Mouse (Mus musculus) lung, adult 2 months (tissue): ENCODE measurements around the gene Syt15. TPM values are rescaled to one million over a fixed set of nuclear protein-coding genes. Genes with fewer than 3 reads are reported as not detected.
A peak's percentile ranks its signal among the peaks of the same experiment; 100 is the strongest.

Experiments
- DNase-seq: peaks from one replicate; pipeline ENCODE4 v3.0.0; 2022
- H3K4me1 ChIP-seq: fragments of 200-500 bp; 2 replicates; pipeline ENCODE4 v1.6.1; 2011; ENCODE audit warnings: low read length; ENCODE audit not compliant: control insufficient read depth, insufficient read depth
- H3K4me3 ChIP-seq: fragments of 200-500 bp; replicated peaks from 2 replicates; pipeline ENCODE3; 2011; ENCODE audit warnings: low read depth, mild to moderate bottlenecking, control low read depth, low read length; ENCODE audit errors: extremely low read depth
- CTCF ChIP-seq: fragments of 200-500 bp; IDR thresholded peaks from 2 replicates; pipeline ENCODE4 v1.5.1; 2011; ENCODE audit warnings: mild to moderate bottlenecking, low read length, control low read depth; ENCODE audit not compliant: insufficient read depth
- POLR2A ChIP-seq: fragments of 200-500 bp; IDR thresholded peaks from 2 replicates; pipeline ENCODE4 v1.6.1; 2011; ENCODE audit warnings: low read depth, mild to moderate bottlenecking, control low read depth, low read length, borderline replicate concordance; ENCODE audit errors: extremely low read depth
- WGBS: fragments of 180-500 bp; shearing (Covaris S2); methylation state at CpG from one replicate; pipeline ENCODE4 v1.1.7; 2018; 5-methylcytosine and 5-hydroxymethylcytosine counted together
- polyA plus RNA-seq: library from polyadenylated mRNA; depleted of rRNA; stranded (reverse); fragments of >200 nt; gene quantifications from 2 replicates; pipeline ENCODE4 v1.2.3, GENCODE M21; 2012

Syt15 gene
- polyA plus RNA-seq, 1 experiment: 10.3 TPM

DNA sequence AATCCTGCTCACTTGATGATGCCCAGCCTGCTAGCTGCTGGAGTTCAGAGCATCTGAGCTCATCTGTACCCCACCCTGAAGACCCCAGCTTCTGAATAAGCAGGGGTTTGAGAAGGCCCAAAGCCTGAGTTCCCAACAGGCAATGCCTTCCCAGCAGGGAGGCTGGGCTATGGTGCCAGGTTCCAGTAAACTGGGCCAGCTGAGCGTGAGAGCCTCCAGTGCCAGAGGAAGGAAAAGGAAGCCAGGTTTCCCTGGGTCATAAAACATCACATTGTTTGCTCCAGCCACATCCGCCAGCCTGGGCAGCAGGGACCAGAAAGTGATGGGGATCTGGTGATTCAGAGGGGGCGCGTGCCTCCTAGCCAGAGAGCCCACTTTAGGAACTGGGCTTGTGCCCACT lies 7.2 kb downstream of the Syt15 start:
- TF ChIP-seq CTCF (no peak), POLR2A (no peak)
- Histone ChIP-seq H3K4me1 (peaks cover 13% of the 10 kb centered on the region; the same call in 1 of the 2 replicates), H3K4me3 (no peak overlapping the region)
- WGBS: 53% methylated on average over 4 of the region's 4 CpGs
- DNase-seq: no peak

DNA sequence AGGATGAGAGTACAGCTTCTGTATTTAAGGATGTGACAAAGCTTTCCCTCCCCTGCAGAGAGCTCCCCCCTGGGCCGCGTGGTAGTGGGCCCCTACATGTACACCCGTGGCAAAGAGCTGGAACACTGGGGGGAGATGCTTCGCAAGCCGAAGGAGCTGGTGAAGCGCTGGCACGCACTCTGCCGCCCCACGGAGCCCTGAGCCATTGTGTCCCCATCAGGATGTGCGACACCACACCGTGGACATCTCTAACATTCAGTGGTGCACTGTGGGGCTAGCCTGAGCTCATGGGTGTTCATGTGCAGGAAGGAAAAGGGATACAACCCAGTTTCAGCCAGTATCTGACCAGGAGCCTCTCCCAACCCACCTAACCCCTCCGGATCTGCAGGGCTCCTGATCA lies 8.6 kb downstream of the Syt15 start:
- TF ChIP-seq CTCF (no peak), POLR2A (no peak)
- 81% methylated on average over 12 of the region's 12 CpGs for WGBS
- Histone ChIP-seq H3K4me3 (no peak overlapping the region), H3K4me1 (peaks cover 9% of the 10 kb centered on the region; the same call in 1 of the 2 replicates)
- DNase-seq: no peak

DNA sequence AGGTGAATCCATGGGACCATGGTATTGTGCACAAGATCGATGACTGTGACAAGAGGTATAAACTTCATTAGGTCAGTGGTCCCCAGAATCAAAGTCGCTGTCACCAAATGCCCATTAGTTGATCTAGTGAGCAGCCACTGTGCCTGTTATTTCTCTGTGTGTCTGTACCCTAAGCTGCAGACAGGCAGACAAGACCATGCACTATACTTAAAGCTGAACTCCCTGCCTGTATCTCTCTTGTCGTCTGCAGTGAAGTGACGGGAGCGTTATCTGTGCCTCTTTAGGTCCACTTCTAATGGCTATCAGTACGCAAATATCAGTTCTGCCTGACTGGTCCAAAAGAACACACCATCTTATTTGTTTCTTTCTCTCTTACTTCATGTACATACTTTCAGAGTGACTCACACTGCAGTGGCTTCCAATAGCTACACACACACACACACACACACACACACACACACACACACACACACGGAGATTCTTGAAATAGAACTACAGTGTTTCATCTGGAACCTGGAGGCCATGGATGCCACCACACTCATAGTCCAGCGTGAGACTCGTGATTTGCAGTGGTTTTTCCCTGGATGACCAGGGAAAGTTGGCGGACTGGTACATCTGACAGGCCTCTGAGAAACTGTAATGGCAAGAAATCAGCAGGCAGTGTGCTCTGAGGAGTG lies 9.6 kb downstream of the Syt15 start:
- H3K4me3 ChIP-seq: no peak overlapping the region
- 64% methylated on average over 10 of the region's 10 CpGs for WGBS
- no peak for DNase-seq
- peaks cover 7% of the 10 kb centered on the region; the same call in 1 of the 2 replicates for H3K4me1 ChIP-seq
- TF ChIP-seq CTCF: no peak
- no peak for TF ChIP-seq POLR2A

DNA sequence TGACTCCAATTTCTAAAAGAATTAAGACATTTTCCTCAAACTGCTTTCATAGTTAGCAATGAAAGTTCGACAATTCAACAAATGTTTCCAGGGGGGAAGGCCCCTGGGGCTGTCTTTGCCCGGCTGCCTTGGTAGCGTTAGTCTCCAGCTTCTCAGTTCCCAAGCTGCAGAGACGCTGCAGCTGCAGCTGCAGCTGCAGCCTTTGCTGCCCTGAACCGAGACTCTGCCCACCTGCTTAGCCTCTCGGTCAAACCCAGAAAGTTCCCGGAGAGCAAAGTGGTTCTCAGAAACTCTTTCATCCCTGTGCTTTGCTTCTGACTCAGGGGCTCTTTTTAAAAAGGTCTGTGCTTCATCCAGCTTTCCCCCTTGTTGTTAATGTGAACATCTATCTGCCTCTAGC lies 12.9 kb downstream of the Syt15 start:
- H3K4me3 ChIP-seq: no peak overlapping the region
- peaks cover 4% of the 10 kb centered on the region for H3K4me1 ChIP-seq
- no peak for DNase-seq
- WGBS: 89% methylated on average over 7 of the region's 7 CpGs
- TF ChIP-seq CTCF: no peak

DNA sequence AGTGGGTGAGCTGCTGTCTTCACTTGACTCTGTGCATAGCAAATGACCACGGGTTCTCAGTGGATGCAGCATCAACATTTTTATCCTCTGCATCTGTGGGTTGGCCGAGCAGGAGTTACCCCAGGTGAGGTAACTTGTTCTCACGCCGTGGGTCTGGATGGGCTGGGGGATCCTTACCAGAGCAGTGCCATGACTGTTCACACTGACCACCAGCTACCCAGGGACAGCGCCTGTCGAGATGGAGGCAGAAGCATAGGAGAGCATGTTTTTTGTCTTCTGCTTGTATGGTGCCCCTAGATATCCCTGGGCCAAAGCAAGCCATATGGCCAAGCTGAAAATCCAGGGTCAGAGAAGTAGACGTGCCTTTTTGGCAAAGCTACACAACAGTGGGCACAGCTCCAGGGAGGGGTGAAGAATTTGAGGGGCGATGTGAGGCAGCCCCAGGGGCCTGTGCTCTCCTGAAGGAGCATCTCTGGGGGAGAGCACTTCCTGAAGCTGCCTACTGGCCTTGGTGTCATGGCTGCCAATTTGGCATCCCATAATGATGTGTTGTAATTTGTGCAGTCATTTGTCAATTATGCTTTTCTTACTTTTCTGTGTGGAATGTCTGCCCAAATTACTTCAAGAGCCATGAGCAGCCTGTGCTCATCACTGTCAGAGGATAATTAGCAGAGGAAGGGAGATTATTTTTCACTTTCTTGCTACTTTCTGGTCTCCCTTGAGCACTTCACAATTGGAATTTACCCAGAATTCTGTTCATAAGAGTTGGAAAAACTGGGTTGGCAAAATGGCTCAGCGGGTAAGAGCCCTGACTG lies 13.7 kb downstream of the Syt15 start:
- peaks cover 4% of the 10 kb centered on the region for H3K4me1 ChIP-seq
- DNase-seq: no peak
- whole genome bisulfite sequencing: 88% methylated on average over 9 of the region's 9 CpGs
- H3K4me3 ChIP-seq: no peak overlapping the region
- no peak for TF ChIP-seq POLR2A
- TF ChIP-seq CTCF: no peak

DNA sequence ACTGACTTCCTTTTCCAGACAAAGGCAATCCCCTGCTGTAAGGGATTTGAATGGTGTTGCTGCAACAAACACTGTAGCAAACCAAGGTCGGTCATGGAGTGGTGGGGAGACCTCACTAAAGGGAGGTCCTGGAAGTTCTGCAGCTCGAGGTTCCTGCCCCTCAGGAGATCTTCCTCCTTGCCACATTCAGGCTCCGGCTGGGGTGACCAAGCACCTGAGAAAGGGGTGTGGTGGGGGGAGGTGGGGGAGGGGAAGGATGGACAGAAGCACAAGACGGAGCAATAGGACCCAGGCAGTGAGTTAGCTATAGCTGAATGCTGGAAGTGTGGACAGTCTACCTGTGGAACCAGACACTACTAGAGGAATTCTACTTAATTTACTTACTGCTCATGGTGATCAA lies 14.5 kb downstream of the Syt15 start:
- TF ChIP-seq POLR2A (no peak), CTCF (no peak)
- WGBS: 78% methylated on average over 4 of the region's 4 CpGs
- Histone ChIP-seq H3K4me3 (no peak overlapping the region), H3K4me1 (peaks cover 3% of the 10 kb centered on the region)
- no peak for DNase-seq

DNA sequence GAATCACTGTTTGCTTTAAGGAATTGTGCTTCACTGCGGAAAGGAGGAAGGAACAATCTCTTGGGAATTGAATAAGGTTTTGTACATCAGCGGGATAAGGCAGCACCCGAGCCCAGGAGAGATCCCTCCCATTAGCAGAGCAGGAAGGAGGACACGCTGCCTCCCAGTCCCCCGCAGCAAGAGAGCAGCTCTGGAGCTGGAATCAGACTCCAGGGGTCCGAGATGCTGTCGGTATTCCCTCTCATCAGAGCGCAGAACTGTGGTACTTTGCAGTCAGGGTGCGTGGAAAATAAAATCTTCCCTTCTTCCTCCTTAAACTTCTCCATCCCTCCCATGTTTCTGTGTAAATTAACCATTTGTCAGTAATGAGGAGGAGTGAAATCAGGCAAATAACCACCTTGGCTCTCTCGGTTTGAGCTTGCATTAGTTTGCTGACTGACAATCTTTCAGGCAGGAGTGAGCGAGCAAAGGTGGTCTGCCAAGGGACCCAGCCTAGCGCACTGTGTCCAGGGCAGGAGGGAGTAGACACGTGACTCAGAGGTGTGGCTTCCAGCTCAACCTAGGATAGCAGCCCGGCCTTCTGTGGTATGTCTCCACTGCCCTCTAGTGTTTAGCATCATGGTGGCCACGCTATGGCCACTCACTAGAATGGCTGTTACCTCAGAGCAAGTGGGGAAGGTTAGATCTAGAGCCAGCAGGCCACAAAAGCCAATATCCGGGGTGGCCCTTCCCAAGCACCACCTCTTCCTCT lies 15.4 kb downstream of the Syt15 start:
- TF ChIP-seq POLR2A: no peak; the same call in 1 of the 2 replicates
- peak; percentile 82 for TF ChIP-seq CTCF
- 14% methylated on average over 16 of the region's 16 CpGs for WGBS
- DNase-seq: peak; percentile 46
- Histone ChIP-seq H3K4me3 (peak overlapping the region; percentile 53), H3K4me1 (peaks cover 2% of the 10 kb centered on the region; the same call in 1 of the 2 replicates)

DNA sequence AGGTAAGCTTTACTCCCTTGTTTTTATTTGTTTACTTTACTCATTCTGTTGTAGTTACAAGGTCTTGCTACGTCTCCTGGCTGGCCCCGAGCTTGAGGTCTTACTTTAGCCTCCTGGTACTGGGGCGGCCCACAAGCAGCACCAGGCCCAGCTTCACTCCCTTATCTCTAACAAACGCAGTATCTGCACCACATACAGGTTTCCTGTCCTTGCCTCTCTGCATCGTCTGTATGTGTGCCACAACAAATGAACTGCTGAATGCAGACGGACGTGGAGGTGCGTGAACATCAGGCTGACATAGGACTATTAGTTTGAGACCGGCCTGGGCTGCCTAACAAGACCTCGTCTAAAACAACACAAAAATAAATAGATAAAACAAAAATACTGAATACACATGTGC lies 20.9 kb downstream of the Syt15 start:
- whole genome bisulfite sequencing: 50% methylated on average over 10 of the region's 10 CpGs
- Histone ChIP-seq H3K4me1 (no peaks in the 10 kb centered on the region; the same call in 1 of the 2 replicates), H3K4me3 (no peak overlapping the region)
- DNase-seq: no peak
- TF ChIP-seq POLR2A (no peak), CTCF (no peak)

DNA sequence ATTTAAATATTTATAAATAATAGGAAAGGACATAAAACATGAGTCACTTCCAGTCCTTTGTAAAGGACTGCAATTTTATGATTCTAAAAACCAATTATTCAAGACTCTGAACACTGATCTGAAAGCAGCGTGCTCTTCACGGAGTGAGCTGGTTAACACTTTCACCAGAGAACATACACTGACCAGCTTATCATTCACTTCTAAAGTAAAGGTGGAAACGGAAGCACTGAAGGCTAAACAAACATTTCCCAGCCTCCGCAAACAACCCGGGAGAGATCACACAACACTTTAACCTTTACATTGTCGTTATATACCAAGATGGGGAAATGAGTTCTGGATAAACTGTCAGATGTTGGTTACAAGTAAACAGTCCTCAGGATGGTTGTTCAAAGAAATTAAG lies 21.3 kb downstream of the Syt15 start:
- WGBS: 38% methylated on average over 6 of the region's 6 CpGs
- DNase-seq: no peak
- Histone ChIP-seq H3K4me3 (no peak overlapping the region), H3K4me1 (no peaks in the 10 kb centered on the region; the same call in 1 of the 2 replicates)
- TF ChIP-seq CTCF (no peak), POLR2A (no peak)
